Mouse (Mus musculus): ENCODE measurements around the gene Cdh23.

Cdh23 gene

GRCm38 (mm10) chr10:60262386-60262785 lies 433.9 kb downstream of the Cdh23 start:
- DNase-seq (ENCODE audit: extremely low spot score, low spot score): no peak

DNA sequence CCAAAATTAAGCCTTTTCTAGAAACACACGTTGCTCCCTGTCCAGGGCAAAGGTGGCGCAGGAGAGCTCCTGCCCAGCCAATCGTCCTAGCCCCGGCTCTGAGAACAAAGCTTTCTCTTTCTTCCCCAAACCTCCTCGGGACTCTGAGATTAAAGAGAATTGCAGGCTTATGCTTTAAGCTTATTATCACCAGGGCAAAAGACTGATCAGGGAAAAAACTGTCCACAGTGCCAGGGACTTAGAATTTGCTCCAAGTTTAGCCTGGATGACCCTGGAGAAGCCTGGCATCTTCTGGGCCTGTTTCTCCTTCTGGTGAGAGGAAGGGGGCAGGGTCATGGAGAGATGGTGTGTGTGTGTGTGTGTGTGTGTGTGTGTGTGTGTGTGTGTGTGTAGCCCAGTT lies 434.8 kb downstream of the Cdh23 start:
- no peak for DNase-seq (ENCODE audit: extremely low spot score, low spot score)

DNA sequence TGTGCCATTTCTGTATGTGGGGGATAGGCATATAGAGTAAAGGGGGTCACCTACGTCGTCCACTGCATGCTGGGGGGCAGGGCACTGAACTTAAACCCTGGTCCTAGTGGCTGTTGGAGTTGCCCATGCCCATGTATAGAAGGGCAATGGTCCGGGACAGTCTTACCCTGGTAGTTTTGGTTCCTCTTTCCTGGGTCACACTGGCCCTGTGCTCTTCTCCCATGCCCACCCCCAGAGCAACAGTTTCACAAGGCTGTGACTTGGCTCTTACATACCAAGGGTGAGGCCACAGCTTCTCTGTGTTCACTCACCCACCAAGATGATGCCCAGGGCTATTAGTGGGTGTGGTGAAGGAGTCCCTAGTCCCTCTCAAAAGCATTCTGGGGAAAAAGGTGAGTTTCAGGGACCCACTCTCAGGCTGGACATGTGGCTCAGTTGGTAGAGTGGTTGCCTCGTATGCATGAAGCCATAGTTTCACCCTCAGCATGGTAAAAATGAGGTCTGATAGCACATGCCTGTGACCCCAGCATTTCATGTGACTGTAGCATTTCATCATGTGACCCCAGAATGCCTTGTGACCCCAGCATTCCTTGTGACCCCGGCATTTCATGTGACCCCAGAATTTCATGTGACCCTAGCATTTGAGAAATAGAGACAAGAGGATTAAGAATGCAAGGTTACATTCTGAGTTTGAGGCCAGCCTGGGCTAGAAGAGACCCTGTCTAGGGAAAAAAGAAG lies 435.6 kb downstream of the Cdh23 start:
- no peak for DNase-seq (ENCODE audit: extremely low spot score, low spot score)

- no peak for DNase-seq (ENCODE audit: extremely low spot score, low spot score)
Observed at GRCm38 (mm10) chr10:60257261-60257825, 438.9 kb downstream of the Cdh23 start.

DNA sequence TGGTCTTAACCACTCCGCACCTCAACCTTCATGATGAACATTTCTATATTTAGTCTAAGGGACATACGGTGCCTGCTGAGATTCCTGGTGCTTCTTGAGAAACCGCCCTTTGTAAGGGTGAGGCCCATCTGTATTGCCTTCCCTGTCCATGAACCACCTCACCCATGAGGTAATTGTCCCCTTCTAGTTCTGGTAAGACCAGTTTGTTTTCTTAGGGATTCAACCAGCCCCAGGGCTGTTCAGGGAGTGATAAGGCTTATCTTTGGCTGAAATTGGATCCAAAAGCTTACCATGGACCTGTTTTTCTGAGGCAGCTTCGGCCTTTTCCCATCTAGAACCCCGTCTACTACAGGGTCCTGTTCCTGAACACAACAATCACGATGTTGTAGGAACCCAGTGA lies 440.2 kb downstream of the Cdh23 start:
- no peak for DNase-seq (ENCODE audit: extremely low spot score, low spot score)

Measured in neural tube, embryonic 10.5 days (tissue).